Mouse (Mus musculus): ENCODE results near the gene Stpg3. TPM values are rescaled to one million over a fixed set of nuclear protein-coding genes. Genes with fewer than 3 reads are reported as not detected.
A peak's percentile ranks its signal among the peaks of the same experiment; 100 is the strongest.

Gene Stpg3
- polyA plus RNA-seq, 1 experiment from 2014 or later, result not detected

GRCm38 (mm10) chr2:25174866-25175689 is 39.4 kb downstream of the Stpg3 start:
- Histone ChIP-seq H3K36me3 (ENCODE audit: control insufficient read depth, insufficient read depth, low read length) (no peaks in the 10 kb centered on the region), H3K4me3 (ENCODE audit: low read length) (no peak overlapping the region), H3K9ac (ENCODE audit: low read depth, low read length) (no peak overlapping the region), H3K9me3 (ENCODE audit: control insufficient read depth, low read length) (no peaks in the 10 kb centered on the region), H3K4me1 (ENCODE audit: control insufficient read depth, insufficient read depth, low read depth, low read length) (peaks cover 19% of the 10 kb centered on the region), H3K27me3 (replicated peaks; ENCODE audit: control insufficient read depth, insufficient read depth, low read length) (no peaks in the 10 kb centered on the region), H3K27ac (ENCODE audit: low read depth, low read length) (no peak overlapping the region), H3K4me2 (ENCODE audit: low read length) (no peak overlapping the region)
- no peak for ATAC-seq
- WGBS, result 62% methylated on average over 7 of the region's 7 CpGs

- no peaks in the 10 kb centered on the region for H3K27me3 ChIP-seq (replicated peaks; ENCODE audit: control insufficient read depth, insufficient read depth, low read length)
- no peak overlapping the region for H3K27ac ChIP-seq (ENCODE audit: low read depth, low read length)
- no peak overlapping the region for H3K4me2 ChIP-seq (ENCODE audit: low read length)
- no peak overlapping the region for H3K4me3 ChIP-seq (ENCODE audit: low read length)
- H3K9me3 ChIP-seq (ENCODE audit: control insufficient read depth, low read length), result no peaks in the 10 kb centered on the region
- H3K9ac ChIP-seq (ENCODE audit: low read depth, low read length), result no peak overlapping the region
- ATAC-seq, result no peak
- 98% methylated on average over 4 of the region's 4 CpGs for WGBS
- H3K36me3 ChIP-seq (ENCODE audit: control insufficient read depth, insufficient read depth, low read length), result no peaks in the 10 kb centered on the region
- peaks cover 18% of the 10 kb centered on the region for H3K4me1 ChIP-seq (ENCODE audit: control insufficient read depth, insufficient read depth, low read depth, low read length)
These were observed 40.6 kb downstream of the Stpg3 start for GRCm38 (mm10) chr2:25173821-25174220.

- no peak overlapping the region for H3K27ac ChIP-seq (ENCODE audit: low read depth, low read length)
- peaks cover 18% of the 10 kb centered on the region for H3K4me1 ChIP-seq (ENCODE audit: control insufficient read depth, insufficient read depth, low read depth, low read length)
- no peak for ATAC-seq
- no peak overlapping the region for H3K4me2 ChIP-seq (ENCODE audit: low read length)
- no peak overlapping the region for H3K4me3 ChIP-seq (ENCODE audit: low read length)
- 78% methylated on average over 8 of the region's 8 CpGs for WGBS
- H3K9me3 ChIP-seq (ENCODE audit: control insufficient read depth, low read length), result no peaks in the 10 kb centered on the region
- H3K9ac ChIP-seq (ENCODE audit: low read depth, low read length), result no peak overlapping the region
- no peaks in the 10 kb centered on the region for H3K36me3 ChIP-seq (ENCODE audit: control insufficient read depth, insufficient read depth, low read length)
- H3K27me3 ChIP-seq (replicated peaks; ENCODE audit: control insufficient read depth, insufficient read depth, low read length), result no peaks in the 10 kb centered on the region
These were observed 41.8 kb downstream of the Stpg3 start for GRCm38 (mm10) chr2:25172629-25173028.

GRCm38 (mm10) chr2:25171769-25172153 is 42.7 kb downstream of the Stpg3 start:
- Histone ChIP-seq H3K4me3 (ENCODE audit: low read length) (no peak overlapping the region), H3K27ac (ENCODE audit: low read depth, low read length) (no peak overlapping the region), H3K4me1 (ENCODE audit: control insufficient read depth, insufficient read depth, low read depth, low read length) (peaks cover 14% of the 10 kb centered on the region), H3K36me3 (ENCODE audit: control insufficient read depth, insufficient read depth, low read length) (no peaks in the 10 kb centered on the region), H3K4me2 (ENCODE audit: low read length) (no peak overlapping the region), H3K9ac (ENCODE audit: low read depth, low read length) (no peak overlapping the region), H3K27me3 (replicated peaks; ENCODE audit: control insufficient read depth, insufficient read depth, low read length) (no peaks in the 10 kb centered on the region), H3K9me3 (ENCODE audit: control insufficient read depth, low read length) (no peaks in the 10 kb centered on the region)
- WGBS, result 29% methylated on average over 1 of the region's 1 CpGs
- ATAC-seq, result no peak

- Histone ChIP-seq H3K27ac (ENCODE audit: low read depth, low read length) (no peak overlapping the region), H3K27me3 (replicated peaks; ENCODE audit: control insufficient read depth, insufficient read depth, low read length) (no peaks in the 10 kb centered on the region), H3K4me3 (ENCODE audit: low read length) (no peak overlapping the region), H3K36me3 (ENCODE audit: control insufficient read depth, insufficient read depth, low read length) (no peaks in the 10 kb centered on the region), H3K4me2 (ENCODE audit: low read length) (no peak overlapping the region), H3K9ac (ENCODE audit: low read depth, low read length) (no peak overlapping the region), H3K9me3 (ENCODE audit: control insufficient read depth, low read length) (no peaks in the 10 kb centered on the region), H3K4me1 (ENCODE audit: control insufficient read depth, insufficient read depth, low read depth, low read length) (peaks cover 10% of the 10 kb centered on the region)
- no peak for ATAC-seq
- WGBS, result 75% methylated on average over 6 of the region's 6 CpGs
These were observed 43.2 kb downstream of the Stpg3 start for GRCm38 (mm10) chr2:25171101-25171768.

GRCm38 (mm10) chr2:25170326-25171100 is 43.9 kb downstream of the Stpg3 start:
- H3K4me3 ChIP-seq (ENCODE audit: low read length), result no peak overlapping the region
- ATAC-seq, result no peak
- no peak overlapping the region for H3K9ac ChIP-seq (ENCODE audit: low read depth, low read length)
- no peak overlapping the region for H3K4me2 ChIP-seq (ENCODE audit: low read length)
- peaks cover 10% of the 10 kb centered on the region for H3K4me1 ChIP-seq (ENCODE audit: control insufficient read depth, insufficient read depth, low read depth, low read length)
- WGBS, result 63% methylated on average over 10 of the region's 10 CpGs
- no peaks in the 10 kb centered on the region for H3K36me3 ChIP-seq (ENCODE audit: control insufficient read depth, insufficient read depth, low read length)
- no peak overlapping the region; the same call in 1 of the 2 replicates for H3K27ac ChIP-seq (ENCODE audit: low read depth, low read length)
- H3K9me3 ChIP-seq (ENCODE audit: control insufficient read depth, low read length), result no peaks in the 10 kb centered on the region
- H3K27me3 ChIP-seq (replicated peaks; ENCODE audit: control insufficient read depth, insufficient read depth, low read length), result no peaks in the 10 kb centered on the region

- H3K9ac ChIP-seq (ENCODE audit: low read depth, low read length), result no peak overlapping the region
- H3K27ac ChIP-seq (ENCODE audit: low read depth, low read length), result no peak overlapping the region; the same call in 1 of the 2 replicates
- H3K27me3 ChIP-seq (replicated peaks; ENCODE audit: control insufficient read depth, insufficient read depth, low read length), result no peaks in the 10 kb centered on the region
- WGBS, result 4% methylated on average over 5 of the region's 5 CpGs
- H3K4me3 ChIP-seq (ENCODE audit: low read length), result no peak overlapping the region
- no peak for ATAC-seq
- no peaks in the 10 kb centered on the region for H3K9me3 ChIP-seq (ENCODE audit: control insufficient read depth, low read length)
- peaks cover 10% of the 10 kb centered on the region for H3K4me1 ChIP-seq (ENCODE audit: control insufficient read depth, insufficient read depth, low read depth, low read length)
- H3K4me2 ChIP-seq (ENCODE audit: low read length), result no peak overlapping the region
- H3K36me3 ChIP-seq (ENCODE audit: control insufficient read depth, insufficient read depth, low read length), result no peaks in the 10 kb centered on the region
These were observed 44.7 kb downstream of the Stpg3 start for GRCm38 (mm10) chr2:25169778-25170177.

GRCm38 (mm10) chr2:25168665-25168978 is 45.8 kb downstream of the Stpg3 start:
- Histone ChIP-seq H3K9me3 (ENCODE audit: control insufficient read depth, low read length) (no peaks in the 10 kb centered on the region), H3K27ac (ENCODE audit: low read depth, low read length) (peak overlapping the region; percentile 76), H3K27me3 (replicated peaks; ENCODE audit: control insufficient read depth, insufficient read depth, low read length) (no peaks in the 10 kb centered on the region), H3K36me3 (ENCODE audit: control insufficient read depth, insufficient read depth, low read length) (no peaks in the 10 kb centered on the region), H3K4me3 (ENCODE audit: low read length) (peak overlapping the region; percentile 58), H3K9ac (ENCODE audit: low read depth, low read length) (peak overlapping the region; percentile 77; the same call in 1 of the 2 replicates), H3K4me2 (ENCODE audit: low read length) (peak overlapping the region; percentile 90), H3K4me1 (ENCODE audit: control insufficient read depth, insufficient read depth, low read depth, low read length) (peaks cover 10% of the 10 kb centered on the region)
- no peak; the same call in 1 of the 2 replicates for ATAC-seq
- WGBS, result 4% methylated on average over 2 of the region's 2 CpGs

Measured in hindbrain, embryonic 16.5 days (tissue).